ENCODE assay signal across 26 mouse cellular contexts in genomic region chrX:115069339-115069738, GRCm38 (mm10).
DNase-seq lines count a peak whose midpoint lies in the region; ATAC-seq and TF ChIP-seq lines count a peak whose summit lies in the region.
"Had no signal": no experiment of that assay in that cellular context is flagged by ENCODE, and none has a peak within 500 bp of the region (broad histone marks: within the 10 kb centered on the region; RNA-seq: fewer than 3 reads in every experiment).

No protein-coding gene starts in this region.

- no peaks in the 10 kb centered on the region for H3K4me1 ChIP-seq in MEL (ENCODE audit: control insufficient read depth in 1 of 2, insufficient read depth in 2 of 2, low read length in 2 of 2)
- no peaks in the 10 kb centered on the region for H3K4me1 ChIP-seq in forebrain, postnatal 0 days (ENCODE audit: insufficient read depth)
- H3K4me1 ChIP-seq: embryonic facial prominence, embryonic 12.5 days; embryonic facial prominence, embryonic 15.5 days; heart, embryonic 10.5 days; heart, embryonic 13.5 days; hindbrain, embryonic 12.5 days; hindbrain, embryonic 15.5 days had no signal

- no peak for TF ChIP-seq EP300 in MEL (IDR thresholded peaks at IDR 0.05; ENCODE audit: low read depth in 1 of 2, low read length in 2 of 2)

- no peaks in the 10 kb centered on the region for H3K27me3 ChIP-seq in MEL (ENCODE audit: control insufficient read depth in 1 of 2, insufficient read depth in 2 of 2, low read length in 2 of 2)
- no peaks in the 10 kb centered on the region for H3K27me3 ChIP-seq in forebrain, postnatal 0 days (ENCODE audit: insufficient read depth, low read length)
- H3K27me3 ChIP-seq: embryonic facial prominence, embryonic 12.5 days; embryonic facial prominence, embryonic 15.5 days; heart, embryonic 13.5 days; hindbrain, embryonic 12.5 days; hindbrain, embryonic 15.5 days had no signal

- no peaks in the 10 kb centered on the region for H3K79me2 ChIP-seq in MEL (ENCODE audit: control insufficient read depth, insufficient read depth, low read length, poor library complexity)

- no peaks in the 10 kb centered on the region for H3K9me3 ChIP-seq in MEL (replicated peaks; ENCODE audit: insufficient read depth, low read length)
- H3K9me3 ChIP-seq in forebrain, postnatal 0 days (ENCODE audit: low read length): no peaks in the 10 kb centered on the region
- H3K9me3 ChIP-seq: embryonic facial prominence, embryonic 12.5 days; embryonic facial prominence, embryonic 15.5 days; heart, embryonic 10.5 days; heart, embryonic 13.5 days; hindbrain, embryonic 12.5 days; hindbrain, embryonic 15.5 days had no signal

- no peak overlapping the region for H3K4me3 ChIP-seq in MEL (ENCODE audit: control insufficient read depth in 1 of 2, insufficient read depth in 1 of 2, low read depth in 2 of 2, low read length in 2 of 2)
- H3K4me3 ChIP-seq in forebrain, postnatal 0 days (ENCODE audit: low read depth, low read length): no peak overlapping the region
- H3K4me3 ChIP-seq: embryonic facial prominence, embryonic 12.5 days; embryonic facial prominence, embryonic 15.5 days; heart, embryonic 10.5 days; heart, embryonic 13.5 days; hindbrain, embryonic 12.5 days; hindbrain, embryonic 15.5 days had no signal

- peak; percentile 57 for TF ChIP-seq RAD21 in MEL (IDR thresholded peaks at IDR 0.05; ENCODE audit: low read depth, low read length)

- no peak overlapping the region for H3K4me2 ChIP-seq in forebrain, postnatal 0 days (ENCODE audit: low read depth)
- H3K4me2 ChIP-seq: embryonic facial prominence, embryonic 12.5 days; embryonic facial prominence, embryonic 15.5 days; heart, embryonic 13.5 days; hindbrain, embryonic 12.5 days; hindbrain, embryonic 15.5 days had no signal

- H3K9ac ChIP-seq in MEL (ENCODE audit: control insufficient read depth, low read depth, low read length, poor library complexity, severe bottlenecking): no peak overlapping the region
- no peak overlapping the region for H3K9ac ChIP-seq in forebrain, postnatal 0 days
- H3K9ac ChIP-seq: embryonic facial prominence, embryonic 12.5 days; embryonic facial prominence, embryonic 15.5 days; heart, embryonic 13.5 days; hindbrain, embryonic 12.5 days; hindbrain, embryonic 15.5 days had no signal

- no peak overlapping the region for H3K27ac ChIP-seq in MEL (ENCODE audit: control insufficient read depth, low read depth, low read length)
- H3K27ac ChIP-seq in forebrain, postnatal 0 days (ENCODE audit: low read depth, low read length): no peak overlapping the region
- H3K27ac ChIP-seq: embryonic facial prominence, embryonic 12.5 days; embryonic facial prominence, embryonic 15.5 days; heart, embryonic 10.5 days; heart, embryonic 13.5 days; hindbrain, embryonic 12.5 days; hindbrain, embryonic 15.5 days had no signal

- 69% methylated on average over 3 of the region's 3 CpGs for WGBS in forebrain, postnatal 0 days

- TF ChIP-seq POLR2A in MEL (IDR thresholded peaks at IDR 0.05; ENCODE audit: control insufficient read depth in 1 of 2, insufficient read depth in 1 of 2, low read depth in 1 of 2, low read length in 2 of 2, poor library complexity in 1 of 2): no peak

- no peaks in the 10 kb centered on the region for H3K36me3 ChIP-seq in MEL (ENCODE audit: control insufficient read depth in 1 of 2, insufficient read depth in 2 of 2, low read length in 2 of 2)
- no peaks in the 10 kb centered on the region for H3K36me3 ChIP-seq in forebrain, postnatal 0 days (ENCODE audit: insufficient read depth)
- H3K36me3 ChIP-seq: embryonic facial prominence, embryonic 12.5 days; embryonic facial prominence, embryonic 15.5 days; heart, embryonic 10.5 days; heart, embryonic 13.5 days; hindbrain, embryonic 12.5 days; hindbrain, embryonic 15.5 days had no signal

- peak; percentile 0 for DNase-seq in embryo, embryonic 11 days
- DNase-seq in embryo, embryonic 10.5 days (ENCODE audit: low spot score): no peak
- DNase-seq in A20 (ENCODE audit: low read depth, low spot score): peak; percentile 5
- DNase-seq in MEL (ENCODE audit: low read depth, low spot score): peak; percentile 56
- peak; percentile 34 for DNase-seq in ZHBTc4 (ENCODE audit: low read depth, low spot score)
- DNase-seq in forebrain, postnatal 0 days: no peak
- no peak for DNase-seq in adipocyte (ENCODE audit: low spot score)
- DNase-seq: adrenal gland, postnatal 10 days; adrenal gland, postnatal 36 days; cerebellum, adult 18-20 months; cerebellum, adult 9-10 months; cerebellum, postnatal 14 days; gastrocnemius, postnatal 25 days; heart, adult 18-20 months; kidney, adult 11 months; kidney, adult 8-10 months had no signal

- peak in 2 of 3 experiments; percentile 46 to 60; a peak in 4 of 6 replicates for TF ChIP-seq CTCF in MEL (IDR thresholded peaks at IDR 0.05 in 2 of 3, conservative IDR thresholded peaks at IDR 0.05 in 1 of 3; ENCODE audit: control insufficient read depth in 1 of 3, insufficient read depth in 1 of 3, low read depth in 2 of 3, low read length in 3 of 3, poor library complexity in 1 of 3, severe bottlenecking in 1 of 3)
- TF ChIP-seq CTCF in forebrain, postnatal 0 days (IDR thresholded peaks at IDR 0.05; ENCODE audit: low read depth): no peak

- ATAC-seq in monocyte, adult 5-6 weeks (replicated peaks; ENCODE audit: insufficient number of reproducible peaks, low FRiP score, low TSS enrichment, poor library complexity, severe bottlenecking): no peak
- ATAC-seq in forebrain, postnatal 0 days: no peak
- ATAC-seq: activated CD4-positive, CD25-positive, alpha-beta regulatory T cell, adult 4 months; forebrain, embryonic 14.5 days; Patski had no signal

TF ChIP-seq in MEL, 35 proteins besides CTCF, POLR2A, EP300 and RAD21:
- peak; percentile 69 for TF ChIP-seq SMC3 (IDR thresholded peaks at IDR 0.05; ENCODE audit: low read depth, low read length)
- TF ChIP-seq ZC3H11A (IDR thresholded peaks at IDR 0.05; ENCODE audit: low read depth, low read length): peak; percentile 24; the same call in 1 of the 2 replicates
- TF ChIP-seq MYC (IDR thresholded peaks at IDR 0.05; ENCODE audit: low read depth, low read length): no peak

Comparison
In these comparisons a context has a peak if more than half of its experiments do, and no peak if none do; other contexts are left out.
1. DNase-seq: peak in embryo, embryonic 11 days (single experiment), A20 (single experiment), MEL (single experiment) and ZHBTc4 (single experiment); none in embryo, embryonic 10.5 days (single experiment), forebrain, postnatal 0 days (single experiment) and adipocyte (single experiment).